Mouse (Mus musculus) testis, adult 2 months (tissue): ENCODE results near the gene Btaf1. TPM values are rescaled to one million over a fixed set of nuclear protein-coding genes. Genes with fewer than 3 reads are reported as not detected.
A peak's percentile ranks its signal among the peaks of the same experiment; 100 is the strongest.

ENCODE experiments used
- H3K27ac ChIP-seq: fragments of 200-500 bp; 2 replicates; pipeline ENCODE4 v1.5.1; 2012; ENCODE audit warnings: low read depth, low read length; ENCODE audit not compliant: control insufficient read depth, insufficient read depth
- H3K27me3 ChIP-seq: fragments of 200-500 bp; 2 replicates; pipeline ENCODE4 v1.6.1; 2012; ENCODE audit warnings: mild to moderate bottlenecking, low read length, moderate library complexity; ENCODE audit not compliant: control insufficient read depth, insufficient read depth
- H3K36me3 ChIP-seq: fragments of 200-500 bp; 2 replicates; pipeline ENCODE4 v1.6.1; 2012; ENCODE audit warnings: mild to moderate bottlenecking, low read length; ENCODE audit not compliant: control insufficient read depth, insufficient read depth
- H3K4me1 ChIP-seq: fragments of 200-500 bp; 2 replicates; pipeline ENCODE4 v1.6.1; 2012; ENCODE audit warnings: low read length; ENCODE audit not compliant: control insufficient read depth, insufficient read depth
- H3K4me3 ChIP-seq: fragments of 200-500 bp; 2 replicates; pipeline ENCODE4 v1.5.1; 2012; ENCODE audit warnings: low read depth, mild to moderate bottlenecking, low read length, moderate library complexity, mixed read lengths; ENCODE audit not compliant: control insufficient read depth
- CTCF ChIP-seq: fragments of 200-500 bp; IDR thresholded peaks from 2 replicates; pipeline ENCODE4 v1.5.1; 2012; ENCODE audit warnings: low read depth, mild to moderate bottlenecking, inconsistent platforms, low read length, moderate library complexity; ENCODE audit not compliant: control insufficient read depth, insufficient read depth, insufficient replicate concordance
- POLR2A ChIP-seq: fragments of 200-500 bp; IDR thresholded peaks from 2 replicates; pipeline ENCODE4 v1.6.1; 2012; ENCODE audit warnings: low read depth, mild to moderate bottlenecking, inconsistent platforms, low read length, moderate library complexity; ENCODE audit not compliant: control insufficient read depth
- polyA plus RNA-seq: library from polyadenylated mRNA; depleted of rRNA; stranded (reverse); fragments of >200 nt; gene quantifications from 2 replicates; pipeline ENCODE4 v1.2.3, GENCODE M21; 2012

Gene Btaf1
- polyA plus RNA-seq, 1 experiment: 16.7 TPM

DNA sequence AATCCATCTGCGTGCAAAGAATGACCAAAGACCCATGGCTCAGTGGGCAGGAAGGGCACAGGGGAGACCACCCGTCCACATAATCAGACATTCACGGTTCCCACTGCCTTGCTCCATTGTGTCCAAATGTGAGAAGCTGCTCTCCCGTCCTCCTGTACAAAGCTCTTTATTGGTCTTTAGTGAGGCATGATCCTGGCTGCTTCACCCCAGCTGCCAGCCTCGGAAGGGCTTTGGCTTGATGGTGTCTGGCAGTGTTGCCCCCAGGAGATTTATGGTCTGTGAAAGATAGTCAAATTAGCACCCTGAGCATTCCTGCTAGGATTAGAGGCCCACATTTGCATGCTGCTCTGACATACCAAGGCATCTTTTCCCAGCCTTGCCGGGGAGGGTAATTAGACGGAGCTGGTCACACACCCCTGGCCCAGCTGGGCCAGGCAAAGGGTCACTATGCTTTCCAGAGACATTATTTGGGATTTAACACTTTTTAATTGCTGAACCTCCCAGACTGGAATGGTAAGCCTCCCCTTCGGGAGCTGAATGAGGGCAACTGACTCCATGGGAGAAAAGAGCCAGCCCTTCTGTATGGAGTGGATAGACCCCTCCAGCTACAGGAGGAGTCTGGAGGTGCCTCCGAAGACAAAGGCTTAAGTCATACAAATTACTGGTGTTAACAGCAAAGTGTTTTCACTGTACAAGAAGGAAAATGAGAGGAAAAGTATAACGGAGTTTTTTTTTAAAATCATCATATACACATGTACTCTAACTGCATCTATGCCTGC, 28.9 kb upstream of the Btaf1 start:
- H3K36me3 ChIP-seq: no peaks in the 10 kb centered on the region
- H3K27ac ChIP-seq: no peak overlapping the region
- H3K27me3 ChIP-seq: no peaks in the 10 kb centered on the region
- TF ChIP-seq POLR2A: no peak
- TF ChIP-seq CTCF: no peak
- no peak overlapping the region for H3K4me3 ChIP-seq
- no peaks in the 10 kb centered on the region for H3K4me1 ChIP-seq

DNA sequence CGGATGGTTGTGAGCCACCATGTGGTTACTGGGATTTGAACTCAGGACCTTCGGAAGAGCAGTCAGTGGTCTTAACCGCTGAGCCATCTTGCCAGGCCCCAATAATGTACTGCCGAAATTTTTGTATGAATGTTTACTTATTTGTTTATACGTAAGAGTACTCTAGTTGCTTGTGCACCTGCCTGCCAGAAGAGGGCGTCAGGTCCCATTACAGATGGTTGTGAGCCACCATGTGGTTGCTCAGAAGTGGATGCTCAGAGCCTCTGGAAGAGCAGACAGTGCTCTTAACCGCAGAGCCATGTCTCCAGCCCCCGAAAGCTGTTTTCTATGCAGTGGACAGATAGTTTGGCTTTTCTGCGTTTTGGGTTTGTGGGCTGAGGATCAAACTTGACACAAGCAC, 28.1 kb upstream of the Btaf1 start:
- Histone ChIP-seq H3K27me3 (no peaks in the 10 kb centered on the region), H3K4me3 (no peak overlapping the region), H3K36me3 (no peaks in the 10 kb centered on the region), H3K27ac (no peak overlapping the region), H3K4me1 (no peaks in the 10 kb centered on the region)
- TF ChIP-seq POLR2A (no peak), CTCF (peak; percentile 30; the same call in 1 of the 2 replicates)

DNA sequence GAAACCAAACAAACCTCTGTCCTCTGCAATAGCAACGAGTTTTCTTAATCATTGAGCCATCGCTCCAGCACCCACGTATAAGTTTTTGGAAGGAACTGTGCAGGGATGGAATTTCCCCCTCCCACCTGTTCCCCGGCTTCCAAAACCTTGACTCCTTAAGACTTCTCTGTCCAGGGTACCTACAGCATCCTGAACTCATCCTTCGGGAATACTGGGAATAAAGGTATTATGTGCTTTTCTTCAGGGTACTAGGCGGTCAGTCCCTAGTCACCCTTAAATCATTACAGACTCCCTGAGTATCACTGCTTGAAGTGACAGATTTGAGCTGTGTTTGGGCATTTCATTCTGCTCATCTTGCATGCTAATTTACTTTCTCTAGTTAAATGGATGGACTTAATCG, 22.5 kb upstream of the Btaf1 start:
- no peak overlapping the region for H3K4me3 ChIP-seq
- TF ChIP-seq POLR2A (no peak), CTCF (no peak)
- H3K36me3 ChIP-seq: no peaks in the 10 kb centered on the region
- H3K27ac ChIP-seq: no peak overlapping the region
- H3K4me1 ChIP-seq: peaks cover 2% of the 10 kb centered on the region; the same call in 1 of the 2 replicates
- H3K27me3 ChIP-seq: no peaks in the 10 kb centered on the region

DNA sequence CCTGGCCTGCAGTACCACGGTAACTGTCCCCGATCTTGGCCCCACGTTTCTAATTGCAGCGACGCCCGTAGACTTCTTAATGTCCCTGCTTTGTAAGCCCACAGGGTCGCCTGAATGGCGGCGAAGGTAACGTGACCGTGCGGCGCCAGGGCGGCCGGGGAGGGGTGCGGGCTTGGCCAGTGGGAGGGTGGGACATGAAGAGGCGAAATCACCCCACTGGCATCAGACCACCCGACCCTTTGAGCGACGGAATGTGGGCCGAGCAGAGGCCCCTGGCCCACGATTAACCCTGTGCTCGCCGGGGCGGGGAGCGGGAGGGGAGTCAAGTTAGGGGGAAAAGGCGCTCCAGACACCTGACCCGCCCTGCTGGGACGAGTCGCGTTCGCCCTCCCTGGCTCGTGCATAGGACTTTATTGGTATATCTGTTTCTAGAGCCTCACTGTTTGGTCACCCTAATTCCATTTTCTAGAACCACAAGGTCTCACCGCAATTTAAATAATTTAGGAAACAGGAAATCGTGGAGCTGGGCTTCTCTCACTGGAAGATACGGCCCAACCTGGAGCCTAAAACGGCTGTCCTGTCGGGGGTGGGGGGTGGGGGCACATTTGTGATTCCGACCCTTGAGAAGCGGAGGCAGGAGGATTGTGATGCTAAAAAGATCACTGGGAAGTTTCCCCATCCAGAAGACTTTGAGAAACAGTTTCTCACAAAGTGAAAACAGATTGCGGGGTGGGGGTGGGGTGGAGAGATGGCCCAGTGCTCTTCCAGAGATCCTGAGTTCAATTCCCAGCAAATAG, 21.5 kb upstream of the Btaf1 start:
- H3K36me3 ChIP-seq: no peaks in the 10 kb centered on the region
- no peaks in the 10 kb centered on the region for H3K27me3 ChIP-seq
- H3K4me3 ChIP-seq: peak overlapping the region; percentile 46
- peaks cover 2% of the 10 kb centered on the region; the same call in 1 of the 2 replicates for H3K4me1 ChIP-seq
- no peak for TF ChIP-seq POLR2A
- no peak for TF ChIP-seq CTCF
- H3K27ac ChIP-seq: no peak overlapping the region

DNA sequence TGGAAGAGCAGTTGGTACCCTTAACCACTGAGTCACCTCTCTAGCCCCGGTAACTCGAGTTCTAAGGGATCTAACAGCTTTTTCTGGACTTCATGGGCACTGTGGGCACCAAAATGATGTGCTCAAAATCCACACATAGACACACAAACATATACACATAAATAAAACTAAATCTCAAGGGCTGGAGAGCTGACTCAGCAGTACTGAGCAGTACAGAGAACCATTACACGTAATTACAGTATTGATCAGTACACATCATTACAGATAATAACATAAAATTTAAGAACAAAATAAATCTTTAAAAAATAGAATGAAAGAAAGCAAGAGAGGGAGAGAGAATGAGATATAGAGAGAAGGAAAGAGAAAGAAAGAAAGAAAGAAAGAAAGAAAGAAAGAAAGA, 16.7 kb upstream of the Btaf1 start:
- H3K27ac ChIP-seq: no peak overlapping the region
- no peaks in the 10 kb centered on the region for H3K36me3 ChIP-seq
- H3K4me3 ChIP-seq: no peak overlapping the region
- H3K4me1 ChIP-seq: peaks cover under 1% of the 10 kb centered on the region; the same call in 1 of the 2 replicates
- no peaks in the 10 kb centered on the region for H3K27me3 ChIP-seq
- TF ChIP-seq POLR2A: no peak
- no peak for TF ChIP-seq CTCF

DNA sequence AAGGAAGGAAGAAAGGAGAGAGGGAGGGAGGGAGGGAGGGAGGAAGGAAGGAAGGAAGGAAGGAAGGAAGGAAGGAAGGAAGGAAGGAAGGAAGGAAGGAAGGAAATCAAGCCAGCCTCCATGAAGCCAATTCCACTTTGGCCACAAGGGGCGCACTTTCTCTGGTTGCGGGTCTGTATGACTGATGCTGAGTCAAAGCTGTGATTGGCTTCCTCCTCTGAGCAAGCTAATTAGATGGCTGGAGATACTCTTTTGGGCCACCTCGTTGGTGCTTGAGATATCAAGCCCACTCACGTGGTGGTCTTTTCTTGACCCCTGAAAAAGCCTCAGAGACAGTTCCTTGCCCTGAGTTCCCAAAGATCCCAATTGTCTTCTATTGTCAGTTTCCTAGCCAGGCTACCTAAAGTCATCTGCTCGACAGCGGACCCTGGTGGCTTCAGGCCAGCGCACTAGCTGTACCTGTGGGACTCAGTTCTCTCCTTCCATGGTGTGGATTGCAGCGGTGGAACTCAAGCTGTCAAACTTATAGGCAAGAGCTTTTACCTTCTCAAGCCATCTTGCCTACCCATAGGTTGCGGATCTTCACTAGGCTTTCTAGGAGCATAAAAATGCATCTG, 16.1 kb upstream of the Btaf1 start:
- TF ChIP-seq CTCF (peak; percentile 83; the same call in 1 of the 2 replicates), POLR2A (no peak)
- Histone ChIP-seq H3K36me3 (no peaks in the 10 kb centered on the region), H3K4me1 (no peaks in the 10 kb centered on the region; the same call in 1 of the 2 replicates), H3K4me3 (no peak overlapping the region), H3K27ac (no peak overlapping the region), H3K27me3 (no peaks in the 10 kb centered on the region)
